Mouse (Mus musculus) forebrain, embryonic 11.5 days (tissue): ENCODE data around the gene Usp2. TPM values are rescaled to one million over a fixed set of nuclear protein-coding genes. Genes with fewer than 3 reads are reported as not detected.
"Not testable (repeated sequence)": the region's sequence is repeated elsewhere in the genome, so short reads cannot be mapped to it uniquely, and the experiment has no call there.

Experiments
- ATAC-seq: fragments of 200-750 bp; cut with Nextera tagmentation; replicated peaks from 2 replicates; pipeline ENCODE4 v1.8.0; 2017; ENCODE audit warnings: moderate TSS enrichment; ENCODE audit not compliant: low FRiP score
- DNase-seq: peaks from one replicate; pipeline ENCODE4 v3.0.0-alpha.2; 2017; ENCODE audit warnings: low spot score
- H3K27ac ChIP-seq: fragments of 300-500 bp; sonication (generic); 2 replicates; pipeline ENCODE4 v1.5.1; 2014; ENCODE audit warnings: low read depth, low read length
- H3K27me3 ChIP-seq: fragments of 300-500 bp; sonication (generic); 2 replicates; pipeline ENCODE4 v1.6.1; 2014; ENCODE audit warnings: mild to moderate bottlenecking, low read length, mixed read lengths; ENCODE audit not compliant: control insufficient read depth, insufficient read depth
- H3K36me3 ChIP-seq: fragments of 300-500 bp; sonication (generic); 2 replicates; pipeline ENCODE4 v1.6.1; 2014; ENCODE audit warnings: mild to moderate bottlenecking, low read length, moderate library complexity, mixed read lengths; ENCODE audit not compliant: control insufficient read depth, insufficient read depth
- H3K4me1 ChIP-seq: fragments of 300-500 bp; sonication (generic); replicated peaks from 2 replicates; pipeline ENCODE4 v1.6.1; 2014; ENCODE audit warnings: low read length, mixed read lengths; ENCODE audit not compliant: control insufficient read depth, insufficient read depth
- H3K4me2 ChIP-seq: fragments of 300-500 bp; sonication (generic); 2 replicates; pipeline ENCODE4 v1.6.1; 2014; ENCODE audit warnings: low read depth, mild to moderate bottlenecking, low read length, moderate library complexity, mixed read lengths; ENCODE audit not compliant: severe bottlenecking
- H3K4me3 ChIP-seq: fragments of 300-500 bp; sonication (generic); 2 replicates; pipeline ENCODE4 v1.5.1; 2014; ENCODE audit warnings: low read depth, low read length
- H3K9ac ChIP-seq: fragments of 300-500 bp; sonication (generic); 2 replicates; pipeline ENCODE4 v1.6.1; 2014; ENCODE audit warnings: low read length
- H3K9me3 ChIP-seq: fragments of 300-500 bp; sonication (generic); 2 replicates; pipeline ENCODE4 v1.6.1; 2016; ENCODE audit warnings: low read length, mixed read lengths; ENCODE audit not compliant: control insufficient read depth
- WGBS: fragments of 180-500 bp; shearing (Covaris S2); extraction: QIAGEN DNeasy Blood & Tissue Kit; methylation state at CpG from one replicate; pipeline ENCODE4 v1.1.7; 2014; 5-methylcytosine and 5-hydroxymethylcytosine counted together
- polyA plus RNA-seq: library from polyadenylated mRNA; unstranded; fragments of >200 nt; fragmentation: Nextera tagmentation; extraction: Ambion mirVana; gene quantifications from 2 replicates; pipeline ENCODE4 v1.2.1, GENCODE M21; 2014

Usp2 gene
- polyA plus RNA-seq, 1 experiment from 2014 or later: 12.7 TPM

- H3K9ac ChIP-seq: no peak overlapping the region
- H3K9me3 ChIP-seq: no peaks in the 10 kb centered on the region
- H3K4me2 ChIP-seq: no peak overlapping the region
- no peak overlapping the region for H3K4me3 ChIP-seq
- no peak overlapping the region for H3K27ac ChIP-seq
- H3K36me3 ChIP-seq: no peaks in the 10 kb centered on the region; the same call in 1 of the 2 replicates
- ATAC-seq (no peak), DNase-seq (no peak)
- WGBS: 93% methylated on average over 10 of the region's 10 CpGs
- H3K4me1 ChIP-seq: peaks cover 25% of the 10 kb centered on the region
- no peaks in the 10 kb centered on the region for H3K27me3 ChIP-seq
These were observed 39.0 kb downstream of the Usp2 start for GRCm38 (mm10) chr9:44105781-44106180.

GRCm38 (mm10) chr9:44106182-44106581 lies 39.4 kb downstream of the Usp2 start:
- 87% methylated on average over 7 of the region's 7 CpGs for WGBS
- Histone ChIP-seq H3K36me3 (no peaks in the 10 kb centered on the region; the same call in 1 of the 2 replicates), H3K9ac (no peak overlapping the region), H3K27ac (no peak overlapping the region), H3K4me2 (no peak overlapping the region), H3K4me3 (no peak overlapping the region), H3K4me1 (peaks cover 25% of the 10 kb centered on the region), H3K9me3 (no peaks in the 10 kb centered on the region), H3K27me3 (no peaks in the 10 kb centered on the region)
- ATAC-seq: no peak
- no peak for DNase-seq

- Histone ChIP-seq H3K36me3 (no peaks in the 10 kb centered on the region; the same call in 1 of the 2 replicates), H3K4me1 (peaks cover 25% of the 10 kb centered on the region)
These were observed 39.8 kb downstream of the Usp2 start for GRCm38 (mm10) chr9:44106596-44106995.

GRCm38 (mm10) chr9:44107110-44107509 lies 40.3 kb downstream of the Usp2 start, which contains the start of gene C1qtnf5:
Gene C1qtnf5, plus strand, starts transcription at chr9:44107245.
- Histone ChIP-seq H3K9ac (peak within 1 kb of the TSS; percentile 0), H3K27ac (no peak within 1 kb of the TSS), H3K4me2 (peak within 1 kb of the TSS; percentile 18; the same call in 1 of the 2 replicates), H3K27me3 (no peaks in the 10 kb centered on the region), H3K4me1 (peaks cover 25% of the 10 kb centered on the region), H3K36me3 (no peaks in the 10 kb centered on the region; the same call in 1 of the 2 replicates), H3K9me3 (no peaks in the 10 kb centered on the region), H3K4me3 (no peak within 1 kb of the TSS)
- WGBS: 31% methylated on average over 8 of the region's 8 CpGs
- ATAC-seq (no peak), DNase-seq (no peak)

More at GRCm38 (mm10) chr9:44106596-44106995, 39.8 kb downstream of the Usp2 start:
- Histone ChIP-seq H3K27me3 (no peaks in the 10 kb centered on the region), H3K4me2 (no peak overlapping the region), H3K27ac (no peak overlapping the region), H3K4me3 (no peak overlapping the region), H3K9me3 (no peaks in the 10 kb centered on the region), H3K9ac (no peak overlapping the region; the same call in 1 of the 2 replicates)
- no peak for ATAC-seq
- 76% methylated on average over 4 of the region's 4 CpGs for WGBS
- DNase-seq: no peak

GRCm38 (mm10) chr9:44107557-44108179 lies 40.8 kb downstream of the Usp2 start:
- Histone ChIP-seq H3K36me3 (no peaks in the 10 kb centered on the region; the same call in 1 of the 2 replicates), H3K4me1 (peaks cover 25% of the 10 kb centered on the region), H3K9ac (peak overlapping the region; percentile 0; the same call in 1 of the 2 replicates), H3K9me3 (no peaks in the 10 kb centered on the region), H3K4me3 (no peak overlapping the region), H3K27me3 (no peaks in the 10 kb centered on the region), H3K27ac (no peak overlapping the region), H3K4me2 (peak overlapping the region; percentile 18; the same call in 1 of the 2 replicates)
- WGBS: 31% methylated on average over 25 of the region's 25 CpGs
- no peak for ATAC-seq
- DNase-seq: peak; percentile 82

GRCm38 (mm10) chr9:44108269-44109055 lies 41.6 kb downstream of the Usp2 start:
- 84% methylated on average over 31 of the region's 31 CpGs for WGBS
- H3K4me2 ChIP-seq: no peak overlapping the region
- no peaks in the 10 kb centered on the region; the same call in 1 of the 2 replicates for H3K36me3 ChIP-seq
- H3K4me1 ChIP-seq: peaks cover 25% of the 10 kb centered on the region
- H3K27ac ChIP-seq: no peak overlapping the region
- no peaks in the 10 kb centered on the region for H3K9me3 ChIP-seq
- ATAC-seq (no peak), DNase-seq (no peak)
- H3K4me3 ChIP-seq: no peak overlapping the region
- no peak overlapping the region; the same call in 1 of the 2 replicates for H3K9ac ChIP-seq
- no peaks in the 10 kb centered on the region for H3K27me3 ChIP-seq

GRCm38 (mm10) chr9:44109360-44110095 lies 42.7 kb downstream of the Usp2 start:
- WGBS: 34% methylated on average over 9 of the region's 9 CpGs
- H3K4me1 ChIP-seq: peaks cover 25% of the 10 kb centered on the region
- H3K4me3 ChIP-seq: no peak overlapping the region
- no peaks in the 10 kb centered on the region for H3K27me3 ChIP-seq
- ATAC-seq (no peak), DNase-seq (peak; percentile 87)
- no peaks in the 10 kb centered on the region for H3K9me3 ChIP-seq
- peak overlapping the region; percentile 32; the same call in 1 of the 2 replicates for H3K4me2 ChIP-seq
- no peaks in the 10 kb centered on the region; the same call in 1 of the 2 replicates for H3K36me3 ChIP-seq
- H3K9ac ChIP-seq: no peak overlapping the region; the same call in 1 of the 2 replicates
- no peak overlapping the region for H3K27ac ChIP-seq

- not testable (repeated sequence) for DNase-seq, H3K9me3 ChIP-seq, H3K27me3 ChIP-seq, H3K9ac ChIP-seq, H3K4me3 ChIP-seq, H3K36me3 ChIP-seq, H3K27ac ChIP-seq, ATAC-seq
- H3K4me2 ChIP-seq: peak overlapping the region; percentile 55; the same call in 1 of the 2 replicates
- 77% methylated on average over 9 of the region's 12 CpGs for WGBS
- peaks cover 25% of the 10 kb centered on the region for H3K4me1 ChIP-seq
These were observed 45.1 kb downstream of the Usp2 start for GRCm38 (mm10) chr9:44111909-44112308.
